Mouse (Mus musculus) hindbrain, embryonic 14.5 days (tissue): ENCODE data around the gene Mamstr. TPM values are rescaled to one million over a fixed set of nuclear protein-coding genes. Genes with fewer than 3 reads are reported as not detected.

Source experiments
- ATAC-seq: fragments of 200-750 bp; cut with Nextera tagmentation; 2 replicates; pipeline ENCODE4 v1.8.0; 2017; ENCODE audit warnings: moderate number of reproducible peaks, mild to moderate bottlenecking, moderate TSS enrichment, moderate library complexity; ENCODE audit not compliant: low FRiP score
- DNase-seq: peaks from one replicate; pipeline ENCODE4 v3.0.0-alpha.2; 2015; ENCODE audit warnings: low spot score
- H3K27ac ChIP-seq: fragments of 300-500 bp; sonication (generic); 2 replicates; pipeline ENCODE4 v1.5.1; 2014; ENCODE audit warnings: mild to moderate bottlenecking, moderate library complexity
- H3K27me3 ChIP-seq: fragments of 300-500 bp; sonication (generic); 2 replicates; pipeline ENCODE4 v1.6.1; 2014; ENCODE audit warnings: mild to moderate bottlenecking, low read length, mixed read lengths; ENCODE audit not compliant: control insufficient read depth, insufficient read depth
- H3K36me3 ChIP-seq: fragments of 300-500 bp; sonication (generic); replicated peaks from 2 replicates; pipeline ENCODE4 v1.6.1; 2014; ENCODE audit not compliant: control insufficient read depth, insufficient read depth
- H3K4me1 ChIP-seq: fragments of 300-500 bp; sonication (generic); replicated peaks from 2 replicates; pipeline ENCODE4 v1.6.1; 2014; ENCODE audit warnings: antibody characterized with exemption, low read length, mixed read lengths; ENCODE audit not compliant: control insufficient read depth, insufficient read depth
- H3K4me2 ChIP-seq: fragments of 300-500 bp; sonication (generic); replicated peaks from 2 replicates; pipeline ENCODE4 v1.6.1; 2014; ENCODE audit warnings: mild to moderate bottlenecking, moderate library complexity
- H3K4me3 ChIP-seq: fragments of 300-500 bp; sonication (generic); replicated peaks from 2 replicates; pipeline ENCODE4 v1.5.1; 2014; ENCODE audit warnings: mild to moderate bottlenecking, low read length
- H3K9ac ChIP-seq: fragments of 300-500 bp; sonication (generic); 2 replicates; pipeline ENCODE4 v1.6.1; 2014
- H3K9me3 ChIP-seq: fragments of 300-500 bp; sonication (generic); 2 replicates; pipeline ENCODE4 v1.6.1; 2016; ENCODE audit warnings: low read length; ENCODE audit not compliant: control insufficient read depth
- WGBS: fragments of 180-500 bp; shearing (Covaris S2); extraction: QIAGEN DNeasy Blood & Tissue Kit; methylation state at CpG from one replicate; pipeline ENCODE4 v1.1.7; 2014; 5-methylcytosine and 5-hydroxymethylcytosine counted together
- polyA plus RNA-seq: library from polyadenylated mRNA; unstranded; fragments of >200 nt; fragmentation: Nextera tagmentation; extraction: Ambion mirVana; gene quantifications from 2 replicates; pipeline ENCODE4 v1.2.1, GENCODE M21; 2014

Gene Mamstr
- polyA plus RNA-seq, 1 experiment from 2014 or later = 3.1 TPM

- Histone ChIP-seq H3K4me1 (no peaks in the 10 kb centered on the region), H3K4me3 (no peak overlapping the region), H3K27me3 (no peaks in the 10 kb centered on the region), H3K36me3 (no peaks in the 10 kb centered on the region), H3K4me2 (no peak overlapping the region), H3K9me3 (no peaks in the 10 kb centered on the region), H3K9ac (no peak overlapping the region), H3K27ac (no peak overlapping the region)
- no peak for DNase-seq
- WGBS = 86% methylated on average over 9 of the region's 9 CpGs
- ATAC-seq = no peak
Measured at GRCm38 (mm10) chr7:45605704-45606289, 34.0 kb upstream of the Mamstr start.

- ATAC-seq = no peak
- Histone ChIP-seq H3K4me1 (no peaks in the 10 kb centered on the region), H3K9me3 (no peaks in the 10 kb centered on the region), H3K4me2 (no peak overlapping the region), H3K27me3 (no peaks in the 10 kb centered on the region), H3K27ac (no peak overlapping the region), H3K4me3 (no peak overlapping the region), H3K36me3 (no peaks in the 10 kb centered on the region), H3K9ac (no peak overlapping the region)
- no peak for DNase-seq
- 71% methylated on average over 1 of the region's 1 CpGs for WGBS
Measured at GRCm38 (mm10) chr7:45609511-45609910, 30.3 kb upstream of the Mamstr start.

GRCm38 (mm10) chr7:45616277-45616676, 23.5 kb upstream of the Mamstr start:
- peaks cover 40% of the 10 kb centered on the region for H3K27me3 ChIP-seq
- no peaks in the 10 kb centered on the region for H3K4me1 ChIP-seq
- ATAC-seq = no peak
- no peak for DNase-seq
- no peak overlapping the region for H3K4me2 ChIP-seq
- no peak overlapping the region for H3K9ac ChIP-seq
- 31% methylated on average over 6 of the region's 6 CpGs for WGBS
- no peaks in the 10 kb centered on the region for H3K36me3 ChIP-seq
- no peaks in the 10 kb centered on the region for H3K9me3 ChIP-seq
- H3K27ac ChIP-seq = no peak overlapping the region
- no peak overlapping the region for H3K4me3 ChIP-seq

GRCm38 (mm10) chr7:45617042-45617695, 22.6 kb upstream of the Mamstr start, which contains the start of gene Fut1:
Gene Fut1 (plus strand): TSS chr7:45617289.
- no peaks in the 10 kb centered on the region for H3K36me3 ChIP-seq
- 8% methylated on average over 31 of the region's 31 CpGs for WGBS
- no peak for ATAC-seq

GRCm38 (mm10) chr7:45618316-45618715, 21.5 kb upstream of the Mamstr start:
- H3K9me3 ChIP-seq = no peaks in the 10 kb centered on the region
- DNase-seq (no peak), ATAC-seq (no peak)

More at GRCm38 (mm10) chr7:45617042-45617695, 22.6 kb upstream of the Mamstr start, which contains the start of gene Fut1:
- H3K9me3 ChIP-seq = no peaks in the 10 kb centered on the region
- no peak within 1 kb of the TSS for H3K27ac ChIP-seq
- peak within 1 kb of the TSS; percentile 27 for H3K4me2 ChIP-seq
- no peaks in the 10 kb centered on the region for H3K4me1 ChIP-seq
- H3K9ac ChIP-seq = 0 out of 2 replicates have a peak within 1 kb of the TSS, but pooled peaks have one; percentile 11
- no peak for DNase-seq
- no peak within 1 kb of the TSS for H3K4me3 ChIP-seq
- H3K27me3 ChIP-seq = peaks cover 40% of the 10 kb centered on the region

GRCm38 (mm10) chr7:45619592-45619991, 20.2 kb upstream of the Mamstr start:
- Histone ChIP-seq H3K27me3 (peaks cover 40% of the 10 kb centered on the region), H3K9me3 (no peaks in the 10 kb centered on the region)
- WGBS = 91% methylated on average over 5 of the region's 5 CpGs

More at GRCm38 (mm10) chr7:45618316-45618715, 21.5 kb upstream of the Mamstr start:
- H3K27ac ChIP-seq = no peak overlapping the region
- no peak overlapping the region for H3K4me3 ChIP-seq
- WGBS = 87% methylated on average over 5 of the region's 5 CpGs
- H3K4me1 ChIP-seq = no peaks in the 10 kb centered on the region
- H3K36me3 ChIP-seq = no peaks in the 10 kb centered on the region
- no peak overlapping the region for H3K4me2 ChIP-seq
- H3K9ac ChIP-seq = no peak overlapping the region
- peaks cover 40% of the 10 kb centered on the region for H3K27me3 ChIP-seq

GRCm38 (mm10) chr7:45621443-45621842, 18.3 kb upstream of the Mamstr start, which contains the start of gene Izumo1:
Gene Izumo1 (plus strand): TSS chr7:45621811.
- no peak within 1 kb of the TSS for H3K9ac ChIP-seq
- H3K27ac ChIP-seq = no peak within 1 kb of the TSS
- H3K27me3 ChIP-seq = peaks cover 28% of the 10 kb centered on the region
- no peak for ATAC-seq
- WGBS = 37% methylated on average over 9 of the region's 9 CpGs
- no peaks in the 10 kb centered on the region for H3K36me3 ChIP-seq
- H3K4me3 ChIP-seq = no peak within 1 kb of the TSS
- H3K4me2 ChIP-seq = no peak within 1 kb of the TSS
- no peaks in the 10 kb centered on the region for H3K4me1 ChIP-seq
- H3K9me3 ChIP-seq = no peaks in the 10 kb centered on the region
- DNase-seq = no peak

More at GRCm38 (mm10) chr7:45619592-45619991, 20.2 kb upstream of the Mamstr start:
- no peak overlapping the region for H3K4me3 ChIP-seq
- H3K4me2 ChIP-seq = no peak overlapping the region
- ATAC-seq = no peak
- no peak overlapping the region for H3K9ac ChIP-seq
- H3K4me1 ChIP-seq = no peaks in the 10 kb centered on the region
- H3K27ac ChIP-seq = no peak overlapping the region
- no peak for DNase-seq
- no peaks in the 10 kb centered on the region for H3K36me3 ChIP-seq

DNA sequence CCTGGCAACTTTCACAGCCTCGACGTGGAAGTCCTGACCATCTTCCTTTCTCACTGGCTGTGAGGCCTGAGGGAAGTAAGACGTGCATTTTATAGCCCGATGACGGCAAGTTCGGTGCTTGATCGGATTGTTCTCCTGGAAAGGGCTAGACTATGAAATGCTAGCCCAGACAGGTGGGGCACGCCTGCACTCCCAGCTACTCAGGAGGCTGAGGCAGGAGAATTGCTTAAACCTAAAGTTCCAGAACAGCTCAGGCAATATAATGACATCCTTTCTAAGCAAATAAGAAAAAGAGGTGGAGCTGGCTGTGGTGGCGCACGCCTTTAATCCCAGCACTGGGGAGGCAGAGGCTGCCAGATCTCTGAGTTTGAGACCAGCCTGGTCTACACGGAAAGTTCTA, 16.3 kb upstream of the Mamstr start:
- 96% methylated on average over 11 of the region's 11 CpGs for WGBS
- peaks cover 7% of the 10 kb centered on the region for H3K27me3 ChIP-seq
- no peak for ATAC-seq

GRCm38 (mm10) chr7:45624718-45625117, 15.1 kb upstream of the Mamstr start:
- Histone ChIP-seq H3K4me1 (peaks cover 7% of the 10 kb centered on the region; the same call in 1 of the 2 replicates), H3K27me3 (no peaks in the 10 kb centered on the region; the same call in 1 of the 2 replicates), H3K4me3 (no peak overlapping the region), H3K4me2 (no peak overlapping the region), H3K27ac (no peak overlapping the region), H3K9ac (no peak overlapping the region), H3K9me3 (no peaks in the 10 kb centered on the region), H3K36me3 (no peaks in the 10 kb centered on the region)
- ATAC-seq (no peak), DNase-seq (no peak)
- 88% methylated on average over 3 of the region's 3 CpGs for WGBS

More for the DNA sequence above, 16.3 kb upstream of the Mamstr start:
- H3K27ac ChIP-seq = no peak overlapping the region
- H3K4me3 ChIP-seq = no peak overlapping the region
- peaks cover 7% of the 10 kb centered on the region; the same call in 1 of the 2 replicates for H3K4me1 ChIP-seq
- no peak overlapping the region for H3K4me2 ChIP-seq
- no peaks in the 10 kb centered on the region for H3K9me3 ChIP-seq
- no peak overlapping the region for H3K9ac ChIP-seq
- DNase-seq = no peak
- no peaks in the 10 kb centered on the region for H3K36me3 ChIP-seq
